Mouse (Mus musculus): ENCODE data around the gene Mpi. TPM values are rescaled to one million over a fixed set of nuclear protein-coding genes. Genes with fewer than 3 reads are reported as not detected.

Mpi gene
- polyA plus RNA-seq, 1 experiment from 2014 or later: 75.4 TPM

DNA sequence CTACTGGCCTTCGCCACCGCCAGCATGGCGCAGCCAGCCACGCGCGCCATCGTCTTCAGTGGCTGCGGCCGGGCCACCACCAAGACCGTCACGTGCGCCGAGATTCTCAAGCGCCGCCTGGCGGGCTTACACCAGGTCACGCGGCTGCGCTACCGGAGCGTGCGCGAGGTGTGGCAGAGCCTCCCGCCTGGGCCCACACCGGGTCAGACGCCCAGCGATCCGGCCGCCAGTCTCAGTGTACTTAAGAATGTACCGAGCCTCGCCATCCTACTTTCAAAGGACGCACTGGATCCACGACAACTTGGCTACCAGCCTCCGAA lies 48.2 kb downstream of the Mpi start:
- Histone ChIP-seq H3K9me3 (replicated peaks; ENCODE audit: control insufficient read depth, low read length, poor library complexity, severe bottlenecking) (no peaks in the 10 kb centered on the region), H3K4me3 (ENCODE audit: low read depth, low read length) (peak overlapping the region; percentile 48), H3K27me3 (ENCODE audit: control insufficient read depth, insufficient read depth, low read depth, low read length) (peaks cover 27% of the 10 kb centered on the region), H3K4me1 (ENCODE audit: control insufficient read depth, insufficient read depth, low read length) (peaks cover 45% of the 10 kb centered on the region), H3K4me2 (ENCODE audit: low read length) (peak overlapping the region; percentile 89), H3K27ac (ENCODE audit: low read length) (peak overlapping the region; percentile 65), H3K36me3 (ENCODE audit: control insufficient read depth, insufficient read depth, low read length) (no peaks in the 10 kb centered on the region), H3K9ac (ENCODE audit: low read depth, low read length) (peak overlapping the region; percentile 65)
- peak; percentile 61 for ATAC-seq
- 1% methylated on average over 34 of the region's 34 CpGs for WGBS

DNA sequence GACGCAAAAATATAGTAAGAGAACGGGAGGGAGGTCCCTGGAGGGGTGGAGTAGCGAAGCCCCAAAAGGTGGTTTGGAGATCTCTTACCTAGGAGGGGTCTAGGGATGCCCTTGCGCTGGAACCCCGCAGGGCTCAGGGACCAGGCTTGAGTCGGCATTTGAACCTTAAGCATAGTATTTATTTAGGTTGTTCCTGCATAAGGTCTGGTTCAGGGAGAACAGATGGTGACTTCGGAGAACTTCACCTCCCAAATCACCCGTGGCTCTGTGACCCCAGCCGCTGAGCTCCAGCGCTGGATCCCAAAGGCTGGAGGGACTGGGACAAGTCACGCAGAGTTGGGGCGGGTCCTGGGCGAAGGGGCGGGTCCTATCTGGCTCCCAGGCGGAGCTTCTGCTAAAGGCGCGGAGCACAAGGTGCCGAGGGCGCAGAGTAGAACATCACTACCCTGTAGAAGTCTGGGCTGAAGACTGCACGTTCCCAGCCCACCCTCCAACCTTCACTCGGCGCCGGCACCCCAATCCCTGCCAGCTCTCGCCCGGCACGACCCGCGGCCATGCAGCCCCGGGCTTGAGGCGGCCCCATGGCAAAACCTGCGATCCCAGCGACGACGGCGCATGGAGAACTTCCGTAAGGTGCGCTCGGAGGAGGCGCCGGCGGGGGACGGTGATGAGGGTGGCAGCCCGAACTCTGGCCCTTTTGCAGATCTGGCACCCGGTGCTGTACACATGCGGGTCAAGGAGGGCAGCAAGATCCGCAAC lies 48.8 kb downstream of the Mpi start, which contains the start of gene Rpp25:
Gene Rpp25 (plus strand): TSS at position 405 of the 759 bp plus-strand sequence.
- peaks cover 48% of the 10 kb centered on the region for H3K4me1 ChIP-seq (ENCODE audit: control insufficient read depth, insufficient read depth, low read length)
- H3K36me3 ChIP-seq (ENCODE audit: control insufficient read depth, insufficient read depth, low read length): no peaks in the 10 kb centered on the region
- peak within 1 kb of the TSS; percentile 48 for H3K4me3 ChIP-seq (ENCODE audit: low read depth, low read length)
- H3K27me3 ChIP-seq (ENCODE audit: control insufficient read depth, insufficient read depth, low read depth, low read length): peaks cover 27% of the 10 kb centered on the region
- peak within 1 kb of the TSS; percentile 89 for H3K4me2 ChIP-seq (ENCODE audit: low read length)
- peak within 1 kb of the TSS; percentile 76 for H3K27ac ChIP-seq (ENCODE audit: low read length)
- H3K9ac ChIP-seq (ENCODE audit: low read depth, low read length): peak within 1 kb of the TSS; percentile 65
- peak; percentile 54 for ATAC-seq
- under 1% methylated on average over 46 of the region's 46 CpGs for WGBS
- no peaks in the 10 kb centered on the region for H3K9me3 ChIP-seq (replicated peaks; ENCODE audit: control insufficient read depth, low read length, poor library complexity, severe bottlenecking)

DNA sequence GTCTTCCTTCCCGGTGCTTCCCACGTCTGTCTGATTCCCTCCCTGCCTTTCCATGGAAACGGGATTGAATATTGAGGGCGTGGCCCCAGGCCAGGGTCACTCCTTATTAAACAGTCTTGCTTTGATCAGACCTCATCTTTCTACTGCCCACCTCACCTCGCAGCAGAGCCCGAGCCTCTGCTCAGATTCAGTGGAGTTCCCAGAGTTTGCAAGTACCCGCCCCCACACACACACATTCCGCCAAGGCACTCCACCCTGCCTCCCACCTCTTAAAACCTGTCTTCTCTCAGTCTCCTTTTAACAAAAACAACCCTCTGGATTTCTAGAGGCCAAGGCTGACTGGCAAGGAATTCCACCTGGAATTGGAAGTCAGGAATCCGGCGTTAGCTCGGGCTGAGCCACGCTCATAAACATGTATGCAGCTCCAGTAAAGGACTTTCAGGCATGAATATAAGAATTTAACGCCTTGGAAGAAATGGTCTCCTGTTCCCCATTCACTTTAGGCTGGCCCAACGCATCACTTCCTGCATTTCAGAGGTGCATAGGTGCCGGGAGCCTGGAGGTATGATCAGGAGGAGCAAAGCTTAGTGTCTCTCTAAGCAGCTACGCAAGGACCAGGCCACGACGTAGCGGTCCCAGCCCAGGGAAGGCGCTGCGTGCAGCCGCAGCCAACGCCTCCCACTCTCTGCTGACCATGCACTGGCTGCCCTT lies 49.5 kb downstream of the Mpi start:
- peaks cover 27% of the 10 kb centered on the region for H3K27me3 ChIP-seq (ENCODE audit: control insufficient read depth, insufficient read depth, low read depth, low read length)
- peak overlapping the region; percentile 65 for H3K9ac ChIP-seq (ENCODE audit: low read depth, low read length)
- H3K27ac ChIP-seq (ENCODE audit: low read length): peak overlapping the region; percentile 76
- no peaks in the 10 kb centered on the region for H3K36me3 ChIP-seq (ENCODE audit: control insufficient read depth, insufficient read depth, low read length)
- peak overlapping the region; percentile 48 for H3K4me3 ChIP-seq (ENCODE audit: low read depth, low read length)
- peaks cover 54% of the 10 kb centered on the region for H3K4me1 ChIP-seq (ENCODE audit: control insufficient read depth, insufficient read depth, low read length)
- ATAC-seq: no peak
- H3K9me3 ChIP-seq (replicated peaks; ENCODE audit: control insufficient read depth, low read length, poor library complexity, severe bottlenecking): no peaks in the 10 kb centered on the region
- peak overlapping the region; percentile 89 for H3K4me2 ChIP-seq (ENCODE audit: low read length)
- 5% methylated on average over 23 of the region's 23 CpGs for WGBS

DNA sequence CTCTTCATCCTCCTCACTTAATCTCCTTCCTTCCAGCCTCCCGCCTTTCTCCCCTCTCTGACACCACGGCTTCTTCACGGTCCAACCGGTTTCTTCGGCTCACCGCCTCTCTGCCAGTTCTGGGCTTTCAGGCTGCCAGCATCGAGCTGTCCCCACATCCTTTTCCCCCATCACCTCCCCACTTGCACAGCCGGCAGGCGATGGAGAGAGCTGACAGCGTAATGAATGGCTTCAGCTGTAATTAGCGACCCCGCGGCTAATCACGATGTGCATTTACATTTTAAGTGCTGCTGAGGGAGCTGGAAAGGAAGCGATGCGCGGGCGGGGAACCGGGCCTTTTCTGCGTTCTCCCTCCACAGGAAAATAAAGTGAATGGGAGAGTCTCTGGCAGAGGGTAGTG lies 50.7 kb downstream of the Mpi start:
- Histone ChIP-seq H3K4me1 (ENCODE audit: control insufficient read depth, insufficient read depth, low read length) (peaks cover 54% of the 10 kb centered on the region), H3K27me3 (ENCODE audit: control insufficient read depth, insufficient read depth, low read depth, low read length) (peaks cover 27% of the 10 kb centered on the region)

DNA sequence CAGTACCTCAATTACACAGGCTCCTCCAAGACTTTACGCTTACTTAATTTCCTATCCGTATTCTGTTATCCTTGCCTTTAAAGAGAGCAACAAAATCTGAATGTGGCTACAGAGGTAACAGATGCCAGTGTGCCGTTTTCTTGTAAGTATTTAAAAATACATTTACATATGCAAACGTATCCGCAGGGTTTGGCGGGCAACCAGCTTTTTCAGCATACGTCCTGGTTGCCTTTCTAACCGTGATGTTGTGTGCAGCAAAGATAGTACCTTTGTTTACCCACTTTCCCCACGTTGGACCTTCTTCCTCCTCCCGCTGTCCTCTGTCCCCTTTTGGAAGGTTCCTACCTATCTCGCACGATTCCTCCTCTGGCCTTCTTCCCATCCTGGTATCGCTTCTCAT lies 51.1 kb downstream of the Mpi start:
- Histone ChIP-seq H3K4me3 (ENCODE audit: low read depth, low read length) (peak overlapping the region; percentile 29), H3K9ac (ENCODE audit: low read depth, low read length) (peak overlapping the region; percentile 55), H3K36me3 (ENCODE audit: control insufficient read depth, insufficient read depth, low read length) (no peaks in the 10 kb centered on the region), H3K4me1 (ENCODE audit: control insufficient read depth, insufficient read depth, low read length) (peaks cover 54% of the 10 kb centered on the region), H3K27me3 (ENCODE audit: control insufficient read depth, insufficient read depth, low read depth, low read length) (peaks cover 27% of the 10 kb centered on the region), H3K27ac (ENCODE audit: low read length) (peak overlapping the region; percentile 76), H3K4me2 (ENCODE audit: low read length) (peak overlapping the region; percentile 89), H3K9me3 (replicated peaks; ENCODE audit: control insufficient read depth, low read length, poor library complexity, severe bottlenecking) (no peaks in the 10 kb centered on the region)
- no peak for ATAC-seq
- 4% methylated on average over 13 of the region's 13 CpGs for WGBS

More for the DNA sequence above, 50.7 kb downstream of the Mpi start:
- 1% methylated on average over 20 of the region's 20 CpGs for WGBS
- Histone ChIP-seq H3K9ac (ENCODE audit: low read depth, low read length) (peak overlapping the region; percentile 55), H3K9me3 (replicated peaks; ENCODE audit: control insufficient read depth, low read length, poor library complexity, severe bottlenecking) (no peaks in the 10 kb centered on the region), H3K27ac (ENCODE audit: low read length) (peak overlapping the region; percentile 76), H3K4me2 (ENCODE audit: low read length) (peak overlapping the region; percentile 89), H3K36me3 (ENCODE audit: control insufficient read depth, insufficient read depth, low read length) (no peaks in the 10 kb centered on the region), H3K4me3 (ENCODE audit: low read depth, low read length) (peak overlapping the region; percentile 29)
- ATAC-seq: no peak

DNA sequence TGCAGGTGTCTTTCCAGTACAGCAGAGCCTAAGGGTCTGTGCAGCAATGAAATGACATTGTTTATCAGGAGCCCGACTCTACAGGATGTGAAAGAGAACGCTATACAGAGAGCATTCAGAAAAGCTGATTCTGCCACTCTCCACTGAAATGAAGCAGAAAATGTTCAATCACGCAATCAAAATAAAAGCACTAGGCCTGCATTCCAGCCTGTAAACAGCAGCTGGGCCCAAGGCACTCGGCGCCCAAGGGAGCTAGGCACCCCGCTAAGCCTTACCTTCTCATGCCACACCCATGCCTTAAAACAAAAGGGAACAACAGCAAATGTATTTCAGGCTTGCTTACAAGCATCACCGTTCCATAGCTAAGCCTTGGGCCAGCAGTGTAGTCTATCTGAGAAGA lies 54.0 kb downstream of the Mpi start:
- no peaks in the 10 kb centered on the region for H3K9me3 ChIP-seq (replicated peaks; ENCODE audit: control insufficient read depth, low read length, poor library complexity, severe bottlenecking)
- H3K4me3 ChIP-seq (ENCODE audit: low read depth, low read length): no peak overlapping the region
- no peak for ATAC-seq
- peaks cover 35% of the 10 kb centered on the region for H3K4me1 ChIP-seq (ENCODE audit: control insufficient read depth, insufficient read depth, low read length)
- WGBS: 41% methylated on average over 7 of the region's 7 CpGs
- 0 out of 2 replicates have a peak overlapping the region, but pooled peaks have one; percentile 34 for H3K9ac ChIP-seq (ENCODE audit: low read depth, low read length)
- H3K27me3 ChIP-seq (ENCODE audit: control insufficient read depth, insufficient read depth, low read depth, low read length): peaks cover 11% of the 10 kb centered on the region
- peak overlapping the region; percentile 14; the same call in 1 of the 2 replicates for H3K4me2 ChIP-seq (ENCODE audit: low read length)
- no peaks in the 10 kb centered on the region for H3K36me3 ChIP-seq (ENCODE audit: control insufficient read depth, insufficient read depth, low read length)
- H3K27ac ChIP-seq (ENCODE audit: low read length): peak overlapping the region; percentile 74

DNA sequence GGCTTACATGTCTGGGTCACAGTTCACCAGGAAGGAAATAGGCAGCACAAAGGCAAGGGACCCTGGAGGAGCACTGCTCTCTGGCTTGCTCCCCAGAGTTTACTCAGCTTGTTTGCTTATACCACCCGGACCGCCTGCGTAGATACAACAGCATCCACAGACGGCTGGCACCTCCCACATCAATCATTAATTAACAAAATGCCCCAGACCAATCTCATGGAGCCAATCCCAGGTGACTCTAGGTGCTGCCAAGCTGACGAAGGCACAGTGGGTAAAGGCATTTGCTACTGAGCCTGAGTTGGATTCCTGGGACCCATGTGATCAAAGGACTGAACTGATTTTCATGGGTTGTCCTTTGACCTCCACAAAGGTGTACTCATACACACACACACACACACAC lies 55.3 kb downstream of the Mpi start:
- no peak overlapping the region for H3K27ac ChIP-seq (ENCODE audit: low read length)
- no peaks in the 10 kb centered on the region for H3K36me3 ChIP-seq (ENCODE audit: control insufficient read depth, insufficient read depth, low read length)
- no peak overlapping the region for H3K4me3 ChIP-seq (ENCODE audit: low read depth, low read length)
- H3K27me3 ChIP-seq (ENCODE audit: control insufficient read depth, insufficient read depth, low read depth, low read length): peaks cover 4% of the 10 kb centered on the region
- no peak for ATAC-seq
- 78% methylated on average over 5 of the region's 5 CpGs for WGBS
- H3K9me3 ChIP-seq (replicated peaks; ENCODE audit: control insufficient read depth, low read length, poor library complexity, severe bottlenecking): no peaks in the 10 kb centered on the region
- no peak overlapping the region for H3K4me2 ChIP-seq (ENCODE audit: low read length)
- H3K9ac ChIP-seq (ENCODE audit: low read depth, low read length): no peak overlapping the region
- H3K4me1 ChIP-seq (ENCODE audit: control insufficient read depth, insufficient read depth, low read length): peaks cover 24% of the 10 kb centered on the region

DNA sequence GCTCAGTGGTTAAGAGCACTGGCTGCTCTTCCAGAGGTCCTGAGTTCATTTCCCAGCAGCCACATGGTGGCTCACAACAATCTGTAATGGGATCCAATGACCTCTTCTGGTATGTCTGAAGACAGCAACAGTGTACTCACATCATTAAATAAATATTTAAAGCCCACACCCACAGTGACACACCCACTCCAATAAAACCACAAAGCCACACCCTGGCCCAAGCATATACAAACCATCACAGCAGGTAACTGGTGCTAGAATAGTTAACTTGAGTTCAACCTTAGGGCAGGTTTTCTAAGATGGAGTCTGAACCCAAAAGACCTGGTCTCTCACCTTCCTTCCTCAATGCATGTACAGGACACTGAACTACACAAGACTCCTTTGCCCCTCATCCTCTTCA lies 57.6 kb downstream of the Mpi start:
- Histone ChIP-seq H3K4me2 (ENCODE audit: low read length) (no peak overlapping the region), H3K36me3 (ENCODE audit: control insufficient read depth, insufficient read depth, low read length) (no peaks in the 10 kb centered on the region), H3K27ac (ENCODE audit: low read length) (no peak overlapping the region), H3K9ac (ENCODE audit: low read depth, low read length) (no peak overlapping the region), H3K27me3 (ENCODE audit: control insufficient read depth, insufficient read depth, low read depth, low read length) (no peaks in the 10 kb centered on the region), H3K4me1 (ENCODE audit: control insufficient read depth, insufficient read depth, low read length) (peaks cover 9% of the 10 kb centered on the region), H3K9me3 (replicated peaks; ENCODE audit: control insufficient read depth, low read length, poor library complexity, severe bottlenecking) (no peaks in the 10 kb centered on the region), H3K4me3 (ENCODE audit: low read depth, low read length) (no peak overlapping the region)
- no peak for ATAC-seq
